Mouse (Mus musculus) adrenal gland, adult 18-20 months (tissue): Measurements from ENCODE around the gene Zdhhc12. TPM values are rescaled to one million over a fixed set of nuclear protein-coding genes. Genes with fewer than 3 reads are reported as not detected.
"Not testable (repeated sequence)": the region's sequence is repeated elsewhere in the genome, so short reads cannot be mapped to it uniquely, and the experiment has no call there.

ENCODE experiments used
- DNase-seq, 2 experiments: peaks; one replicate each; pipeline ENCODE4 v3.0.0; 2021 to 2022; ENCODE audit warnings: low spot score in 2 of 2
- long read RNA-seq, 2 experiments: library from polyadenylated mRNA; stranded (forward); transcript quantifications; one replicate each; pipeline ENCODE4 v2.0.0; 2021
- total RNA-seq, 2 experiments: library from RNA; stranded (reverse); gene quantifications; 1 replicate in 1 of 2; 2 replicates in 1 of 2; pipeline ENCODE4 v1.2.3; 2021

Zdhhc12 gene
- 10 to 100 TPM in 1 of 2 experiments, 1 to 10 TPM in 1; 9.7 to 15.6 TPM for total RNA-seq
- long read RNA-seq, experiment 1, transcript Zdhhc12-202 (5 exons, 1,165 nt) = major isoform, 5 of 7 reads
- long read RNA-seq, experiment 1, partial matches to known transcripts = 1 of 7 reads
- long read RNA-seq, experiment 1, other reads (novel, unspliced or antisense) = 0 of 7 reads
- long read RNA-seq, experiment 2, transcript Zdhhc12-204 (4 exons, 1,483 nt) = minor isoform, 6 of 52 reads
- long read RNA-seq, experiment 2, transcript Zdhhc12-202 (5 exons, 1,165 nt) = major isoform, 37 of 52 reads
- long read RNA-seq, experiment 2, partial matches to known transcripts = 0 of 52 reads
- long read RNA-seq, experiment 2, other reads (novel, unspliced or antisense) = 5 of 52 reads

DNA sequence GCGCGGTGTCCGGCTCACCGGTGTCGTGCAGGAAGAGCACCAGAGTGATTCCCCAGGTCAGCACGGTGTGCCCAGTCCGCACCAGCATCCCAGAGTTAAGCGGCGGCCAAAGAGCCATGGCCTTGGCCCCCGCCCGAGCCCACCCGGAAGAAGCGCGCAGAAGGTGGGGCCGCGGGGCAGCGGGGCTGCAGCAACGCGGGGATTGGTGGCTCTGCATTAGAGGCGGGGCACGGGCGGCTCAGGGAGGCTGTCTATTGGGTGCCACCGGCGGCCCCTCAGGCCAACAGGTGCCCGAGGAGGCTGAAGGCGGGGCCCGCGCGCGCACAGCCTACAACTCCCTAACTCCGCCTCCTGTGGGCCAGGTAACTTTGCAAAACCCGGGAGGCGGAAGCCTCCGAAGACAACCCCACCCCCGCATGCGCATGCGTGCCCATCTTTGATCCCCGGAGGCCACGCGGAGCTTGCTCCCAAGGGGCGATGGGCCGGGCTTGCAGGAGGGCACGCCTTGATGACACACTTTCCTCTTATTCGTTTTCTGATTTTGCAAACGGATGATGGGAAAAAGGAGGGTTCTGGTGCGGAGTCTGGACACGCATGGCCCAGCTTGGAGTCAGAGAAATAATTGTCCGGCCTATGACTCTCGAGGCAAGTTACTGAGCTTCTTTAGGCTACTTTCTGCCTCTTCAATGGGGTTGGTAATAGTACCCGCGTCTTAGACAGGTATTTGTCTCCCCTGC lies at the start of gene Zdhhc12:
Zdhhc12 (minus strand) TSS at position 178 of the 737 bp plus-strand sequence.
- DNase-seq = peak; percentile 87 to 90

DNA sequence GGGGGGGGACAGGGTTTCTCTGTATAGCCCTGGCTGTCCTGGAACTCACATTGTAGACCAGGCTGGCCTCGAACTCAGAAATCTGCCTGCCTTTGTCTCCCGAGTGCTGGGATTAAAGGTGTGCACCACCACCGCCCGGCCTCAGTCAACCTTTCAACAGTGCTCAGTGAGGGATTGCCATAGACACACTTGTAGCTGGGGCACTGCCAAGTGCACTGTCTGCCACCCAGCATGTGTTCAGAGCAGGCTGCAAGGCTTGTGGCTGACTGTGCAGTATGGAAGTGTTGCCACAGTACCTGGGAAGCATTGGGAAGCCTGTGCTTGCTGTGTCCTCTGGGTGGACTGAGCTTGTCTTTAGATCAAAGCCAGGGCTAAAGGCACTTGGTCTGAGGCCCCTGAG lies 46.6 kb upstream of the Zdhhc12 start:
- not testable (repeated sequence) for DNase-seq

DNA sequence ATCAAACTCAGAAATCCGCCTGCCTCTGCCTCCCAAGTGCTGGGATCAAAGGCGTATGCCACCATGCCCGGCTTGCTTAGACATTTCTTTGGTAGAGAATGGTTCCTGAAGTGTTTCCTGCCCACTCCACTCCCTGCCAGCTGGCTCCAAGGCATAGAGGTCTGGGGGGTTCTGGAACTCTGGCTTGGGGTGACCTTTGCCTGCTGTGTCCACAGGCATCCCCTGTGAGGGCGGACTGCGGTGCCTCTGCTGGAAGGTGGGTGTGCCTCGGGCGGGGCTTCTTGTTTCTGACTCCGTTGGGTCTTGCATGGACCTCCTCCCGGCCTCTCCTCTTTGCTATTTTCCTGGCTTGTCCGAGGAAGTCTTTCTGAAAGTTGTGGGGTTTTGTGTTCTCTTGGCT lies 43.0 kb upstream of the Zdhhc12 start:
- no peak for DNase-seq

DNA sequence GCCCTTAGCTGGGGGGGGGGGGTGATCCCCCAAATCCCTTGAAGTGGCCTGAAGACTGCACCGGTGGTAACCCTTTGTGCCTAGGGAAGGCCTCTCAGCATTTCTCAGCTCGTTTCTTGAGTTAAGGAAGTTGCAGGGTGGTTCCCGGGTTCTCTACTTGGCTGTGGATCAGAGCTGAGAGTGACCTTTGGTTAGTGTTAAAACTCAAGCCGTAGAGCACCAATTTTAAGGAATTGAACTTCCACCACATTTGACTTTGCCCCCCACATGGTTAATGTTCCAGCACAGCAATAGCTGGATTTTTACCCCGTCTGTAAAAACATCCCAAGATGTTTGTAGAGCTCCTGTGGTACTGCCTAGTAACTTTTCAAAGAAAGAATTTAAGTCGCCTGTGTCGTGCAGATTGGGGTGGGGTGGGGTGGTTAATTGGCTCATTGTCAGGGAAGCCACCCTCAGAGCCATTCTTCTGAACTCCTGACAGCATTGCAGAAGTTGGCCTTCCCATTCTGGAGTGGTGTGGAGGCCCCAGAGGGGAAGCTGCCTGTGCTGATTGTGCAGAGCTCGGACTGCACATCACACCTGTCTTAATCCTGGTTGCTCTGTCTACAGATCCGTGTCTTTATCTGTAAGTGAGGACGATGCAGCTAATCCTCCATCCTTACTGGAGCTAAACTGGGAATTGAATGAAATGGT lies 41.6 kb upstream of the Zdhhc12 start:
- no peak for DNase-seq

DNA sequence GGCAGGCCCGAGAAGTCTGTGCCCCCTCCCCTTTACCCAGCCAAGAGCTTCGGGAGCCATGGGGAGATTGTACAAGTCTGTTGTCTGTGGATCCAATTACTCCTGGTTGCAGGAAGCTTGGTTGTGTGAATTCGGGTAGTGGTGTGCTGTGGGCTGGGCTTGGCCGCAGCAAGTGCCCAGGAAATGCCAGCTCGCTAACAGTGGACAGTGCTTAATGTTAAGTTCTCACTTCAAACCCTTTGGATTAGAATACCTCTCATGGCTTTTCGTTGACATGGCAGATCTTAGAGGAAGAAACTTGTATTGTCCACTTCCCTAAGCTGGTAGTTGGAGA lies 40.9 kb upstream of the Zdhhc12 start:
- DNase-seq = peak in 1 of 2 experiments; percentile 13

DNA sequence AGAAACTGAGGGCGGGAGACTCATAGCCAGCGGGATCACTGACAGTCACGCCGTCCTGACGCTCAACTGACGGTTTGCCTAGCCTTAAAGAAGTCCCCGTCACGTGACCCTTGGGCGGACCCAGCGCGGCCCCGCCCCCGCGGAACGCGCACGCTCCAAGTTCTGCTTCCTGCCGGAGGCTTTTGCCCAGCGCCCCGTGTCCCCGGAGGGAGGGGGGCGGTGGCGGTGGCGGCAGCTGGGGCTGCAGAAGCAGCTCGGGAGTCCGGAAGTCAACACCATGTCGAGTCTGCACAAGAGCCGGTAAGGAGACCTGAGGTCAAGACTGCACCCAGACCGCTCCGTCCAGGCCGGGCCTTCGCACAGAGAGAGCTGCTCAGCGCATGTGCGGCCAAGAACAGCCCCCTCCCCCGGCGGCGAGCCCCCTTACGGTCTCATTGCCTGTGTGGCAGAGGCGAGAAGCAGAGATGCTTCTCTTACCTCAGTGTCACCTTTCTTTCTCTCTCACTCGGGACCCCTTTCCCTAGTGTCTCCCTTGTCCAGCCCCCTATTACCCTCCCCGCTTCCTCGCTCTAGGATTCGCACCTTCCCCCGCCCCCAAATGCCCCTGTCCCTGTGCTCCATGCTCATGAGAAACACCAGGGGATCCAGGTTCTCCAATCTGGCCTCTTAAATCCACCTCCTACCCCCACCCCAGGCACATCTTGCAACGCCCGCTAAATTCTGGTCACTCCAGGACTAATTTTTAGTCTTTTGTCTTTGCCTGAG lies 40.3 kb upstream of the Zdhhc12 start, which contains the start of gene Tbc1d13:
Tbc1d13 (plus strand) TSS at position 134 of the 765 bp plus-strand sequence.
- peak; percentile 98 to 99 for DNase-seq

DNA sequence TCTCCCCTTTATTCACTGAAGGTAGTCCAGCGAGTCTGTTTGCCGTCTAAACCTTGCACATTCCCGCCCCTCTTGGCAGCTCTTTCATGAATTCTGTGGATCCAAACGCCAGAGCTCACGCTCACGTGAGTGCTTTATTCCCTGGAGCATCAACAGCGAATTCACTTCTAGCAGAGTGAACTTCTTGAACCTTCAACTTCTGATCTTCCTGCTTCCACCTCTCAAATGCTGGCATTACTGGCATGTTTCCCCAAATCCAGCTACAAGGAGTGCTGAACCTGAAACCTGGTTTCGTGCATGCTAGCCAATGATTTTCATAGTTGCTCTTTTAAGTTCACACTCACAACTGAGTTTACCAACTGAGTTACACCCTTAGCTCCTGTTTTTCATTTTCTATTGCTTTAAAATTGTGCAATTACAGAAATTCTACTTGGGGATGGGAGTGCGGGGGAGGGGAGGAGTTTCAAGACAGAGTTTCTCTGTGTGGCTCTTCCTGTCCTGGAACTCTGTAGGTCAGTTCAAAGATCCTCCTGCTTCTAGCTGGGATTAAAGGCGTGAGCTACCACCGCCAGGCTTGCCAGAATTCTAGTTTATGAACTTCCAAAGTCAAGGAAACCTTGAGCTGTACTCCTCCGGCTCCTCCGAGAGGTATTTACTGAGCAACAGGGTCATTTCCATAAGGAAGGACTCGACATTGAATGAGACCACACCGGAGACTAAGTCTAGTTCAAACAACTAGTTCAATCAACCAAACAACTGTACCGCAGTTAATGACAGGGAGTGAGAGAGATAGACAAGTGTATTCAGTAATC lies 39.6 kb upstream of the Zdhhc12 start:
- no peak for DNase-seq

DNA sequence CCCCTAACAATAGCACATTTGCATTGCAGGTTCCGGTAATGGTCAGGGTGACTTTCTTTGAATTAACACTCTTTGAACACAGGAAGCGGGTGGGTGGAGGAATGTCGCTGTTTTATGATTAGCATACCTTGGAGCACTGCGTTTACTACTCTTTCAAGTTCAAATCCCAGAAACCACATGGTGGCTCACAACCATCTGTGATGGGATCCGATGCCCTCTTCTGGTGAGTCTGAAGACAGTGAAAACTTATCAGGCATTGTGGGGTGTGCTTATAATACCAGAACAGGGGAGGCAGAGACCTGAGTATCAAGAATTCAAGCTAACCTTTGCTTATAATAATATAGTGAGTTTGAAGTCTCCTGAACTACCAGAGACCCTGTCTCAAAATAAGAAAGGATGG lies 37.8 kb upstream of the Zdhhc12 start:
- not testable (repeated sequence) for DNase-seq

DNA sequence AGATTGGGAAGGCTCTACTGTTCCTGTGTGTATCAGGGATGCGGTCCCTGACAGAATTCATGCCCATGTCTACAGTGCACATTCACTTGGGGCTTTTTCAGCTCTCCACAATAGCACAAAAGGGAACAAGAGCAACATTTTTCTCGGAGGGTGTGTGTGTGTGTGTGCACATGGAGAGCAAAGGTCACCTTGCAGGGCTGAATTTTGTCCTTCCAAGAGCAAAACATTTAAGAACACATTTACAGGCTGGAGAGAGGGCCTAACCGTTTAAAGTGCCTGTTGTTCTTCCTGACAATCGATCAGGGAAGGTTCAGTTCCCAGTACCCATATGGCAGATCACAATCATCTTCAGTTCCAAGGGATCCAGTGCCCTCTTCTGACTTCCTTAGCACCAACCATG lies 36.7 kb upstream of the Zdhhc12 start:
- DNase-seq = no peak

DNA sequence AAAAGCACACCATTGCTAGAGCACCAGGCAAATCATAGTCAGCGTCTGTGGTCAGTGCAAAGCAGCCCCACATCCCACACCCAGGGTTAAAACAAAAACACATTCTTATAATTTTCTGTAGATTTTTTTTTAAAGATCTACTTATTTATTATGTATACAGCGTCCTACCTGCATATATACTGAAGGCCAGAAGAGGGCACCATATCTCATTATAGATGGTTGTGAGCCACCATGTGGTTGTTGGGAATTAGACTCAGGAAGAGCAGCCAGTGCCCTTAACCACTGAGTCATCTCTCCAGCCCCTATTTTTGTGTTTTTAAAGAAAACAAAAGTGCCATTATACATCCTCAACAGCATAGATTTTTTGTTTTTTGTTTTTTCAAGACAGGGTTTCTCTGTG lies 35.3 kb upstream of the Zdhhc12 start:
- DNase-seq = no peak

DNA sequence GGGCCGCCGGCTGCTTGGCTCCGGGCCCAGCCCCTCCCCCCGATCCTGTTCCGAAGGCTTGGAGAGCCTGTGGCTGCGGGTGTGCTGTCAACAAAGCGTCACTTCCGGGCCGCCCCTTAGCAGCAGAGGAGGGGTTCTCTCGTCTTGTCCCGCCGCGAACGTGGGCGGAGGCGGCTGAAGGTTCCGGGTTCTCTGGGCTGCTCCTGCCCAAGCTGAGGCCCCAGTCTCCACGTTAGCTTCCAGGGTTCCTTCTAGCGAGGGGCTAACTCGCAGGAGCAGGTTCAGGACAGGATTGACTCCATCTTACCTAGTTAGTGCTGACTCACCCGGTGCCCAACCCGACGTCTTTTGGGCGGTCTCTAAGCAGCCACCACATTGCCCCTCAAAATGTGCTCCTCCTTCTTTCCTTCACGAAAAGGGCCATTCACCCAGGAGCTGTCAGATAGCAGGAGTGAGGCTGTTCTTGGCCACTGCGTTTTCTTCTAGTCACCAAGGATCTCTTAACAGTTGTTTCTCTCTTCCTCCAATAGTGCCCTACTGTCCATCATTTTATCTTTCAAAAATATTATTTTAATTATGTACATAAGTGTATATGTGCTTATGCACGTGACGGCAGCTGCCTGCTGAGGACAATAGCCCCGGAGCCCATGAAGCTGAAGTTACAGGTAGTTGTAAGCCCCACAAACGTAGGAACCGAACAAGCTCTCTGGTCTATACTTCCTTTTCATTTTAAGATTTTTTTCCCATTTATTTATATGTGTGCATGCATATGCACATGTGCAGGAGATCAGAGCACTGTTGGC lies 31.2 kb upstream of the Zdhhc12 start, which contains the start of gene Zer1:
Zer1 (minus strand) TSS at position 114 of the 803 bp plus-strand sequence.
- DNase-seq = peak; percentile 94 to 97

DNA sequence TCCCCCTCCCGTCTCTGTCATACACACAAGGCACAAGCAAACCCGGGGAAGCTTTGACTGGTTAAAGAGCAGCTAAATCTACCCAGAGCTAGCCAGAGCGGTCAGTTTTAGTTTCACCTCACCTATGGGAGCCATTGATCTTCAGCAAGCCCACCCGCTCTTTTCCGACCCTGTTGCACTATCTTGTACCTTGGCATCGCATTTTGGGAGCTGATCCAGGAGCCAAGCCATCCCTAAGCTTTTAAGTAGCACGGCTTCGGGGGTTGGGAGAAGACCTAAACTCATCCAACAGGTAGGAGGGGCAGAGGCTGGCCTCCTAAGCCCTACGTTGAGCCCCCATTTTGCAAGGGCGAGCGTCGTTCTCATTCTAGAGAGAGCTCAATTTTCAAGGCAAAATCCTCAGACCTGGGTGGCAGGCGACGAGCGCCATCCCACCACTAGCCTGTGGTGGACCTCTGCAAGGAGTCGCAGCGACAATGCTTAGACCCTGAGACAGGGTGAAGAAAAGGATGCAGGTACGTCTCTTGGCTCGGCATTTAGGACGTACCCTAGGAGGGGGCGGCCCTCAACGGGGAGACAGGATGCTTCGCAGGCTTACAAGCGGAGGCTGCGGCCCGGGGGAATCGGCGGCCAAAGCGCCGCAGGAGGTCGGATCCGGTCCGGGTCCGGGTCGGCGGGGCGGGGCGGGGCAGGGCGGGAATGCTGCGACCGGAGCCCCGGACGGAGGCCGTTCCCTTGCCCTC lies 30.5 kb upstream of the Zdhhc12 start:
- DNase-seq = no peak

DNA sequence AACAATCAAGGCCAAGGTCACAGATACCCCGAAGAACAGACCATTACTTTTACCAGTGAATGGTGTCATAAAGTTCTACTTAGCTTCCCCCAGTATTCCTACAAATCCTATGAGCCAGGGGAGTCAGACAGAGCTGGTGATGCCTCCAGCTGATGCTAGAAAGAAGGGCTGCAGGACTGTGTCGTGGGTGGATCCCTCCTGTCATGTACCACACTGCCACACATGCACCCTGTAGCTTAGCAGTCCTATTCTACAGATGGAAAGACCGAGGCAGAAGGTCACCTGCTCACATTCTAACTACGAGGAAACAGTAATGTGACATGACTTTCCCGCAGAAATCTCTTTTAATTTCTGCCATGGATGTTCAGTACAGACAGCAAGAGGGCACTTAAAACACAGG lies 29.3 kb upstream of the Zdhhc12 start:
- no peak for DNase-seq

DNA sequence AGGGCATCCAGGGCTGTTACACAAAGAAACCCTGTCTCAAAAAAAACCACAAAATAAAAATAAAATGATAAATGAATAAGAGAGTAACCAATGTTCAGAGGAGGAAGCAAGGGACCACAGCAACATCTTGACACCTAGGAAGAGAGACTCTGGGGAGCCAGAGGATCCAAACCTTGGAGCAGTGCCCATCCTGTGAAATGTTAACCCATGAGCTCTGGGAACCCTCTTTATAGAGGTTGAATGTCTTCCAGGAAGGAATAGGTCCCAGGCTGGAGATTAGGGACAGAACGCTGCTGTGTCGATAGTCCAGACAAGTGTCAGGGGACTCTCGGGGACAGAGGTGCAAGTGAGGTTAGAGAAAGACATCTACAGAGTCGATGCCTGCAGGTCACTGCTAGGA lies 26.8 kb upstream of the Zdhhc12 start:
- DNase-seq = no peak

DNA sequence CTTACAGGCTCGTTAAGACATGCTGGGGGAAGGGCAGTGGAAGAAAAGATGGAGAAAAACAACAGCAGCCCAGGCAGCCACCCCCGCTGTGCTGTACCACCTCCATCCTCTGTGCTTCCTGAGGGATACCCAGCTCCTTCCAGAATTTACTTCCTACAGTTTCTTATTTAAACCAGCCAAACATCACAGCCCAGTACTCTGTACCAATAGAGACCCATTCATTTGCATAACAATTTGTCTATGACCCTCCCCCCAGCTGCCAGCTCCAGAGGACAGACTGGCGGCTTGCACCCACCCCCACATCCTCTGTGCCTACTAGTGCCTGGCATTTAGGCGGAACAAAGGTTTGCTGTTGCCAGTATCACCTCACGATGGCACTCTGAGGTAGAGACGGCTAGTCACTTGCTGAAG lies 26.2 kb upstream of the Zdhhc12 start:
- no peak for DNase-seq

DNA sequence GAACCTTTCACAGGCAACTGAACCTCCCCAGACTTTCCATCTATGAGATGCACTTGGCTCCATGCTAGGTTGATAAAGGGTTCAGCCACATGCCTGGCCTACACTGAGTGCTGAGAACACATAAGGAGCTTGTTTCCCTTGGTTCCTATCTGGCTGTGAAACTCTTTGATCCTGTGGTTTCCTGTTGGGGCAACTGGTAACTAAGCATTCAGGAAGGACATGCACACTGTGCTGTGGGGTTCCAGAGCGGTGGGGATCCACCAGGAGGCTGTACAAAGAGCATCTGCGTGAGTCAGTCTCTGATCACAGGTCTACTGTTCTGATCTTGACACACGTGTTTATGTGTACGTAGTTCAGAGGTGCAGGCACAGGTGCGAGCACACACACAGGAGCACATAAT lies 19.1 kb upstream of the Zdhhc12 start:
- no peak for DNase-seq

DNA sequence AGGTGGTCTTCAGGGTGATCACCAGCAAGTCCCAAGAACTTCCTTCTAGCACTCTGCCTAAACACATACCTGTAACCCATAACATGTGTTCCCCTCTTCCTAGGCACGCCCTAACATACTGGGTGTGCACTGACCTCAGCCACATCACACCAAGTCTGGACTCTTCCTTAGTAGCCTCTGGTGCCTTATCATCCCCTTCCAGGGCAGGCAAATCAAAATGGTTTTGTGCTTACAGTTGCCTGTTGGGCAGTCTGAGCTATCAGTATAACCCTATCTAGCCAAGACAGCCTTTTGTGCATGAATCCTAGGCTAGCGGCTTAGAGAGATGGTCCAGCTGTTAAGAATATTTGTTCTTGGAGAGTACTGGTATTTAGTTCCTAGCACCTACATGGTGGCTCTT lies 18.1 kb upstream of the Zdhhc12 start:
- no peak for DNase-seq

DNA sequence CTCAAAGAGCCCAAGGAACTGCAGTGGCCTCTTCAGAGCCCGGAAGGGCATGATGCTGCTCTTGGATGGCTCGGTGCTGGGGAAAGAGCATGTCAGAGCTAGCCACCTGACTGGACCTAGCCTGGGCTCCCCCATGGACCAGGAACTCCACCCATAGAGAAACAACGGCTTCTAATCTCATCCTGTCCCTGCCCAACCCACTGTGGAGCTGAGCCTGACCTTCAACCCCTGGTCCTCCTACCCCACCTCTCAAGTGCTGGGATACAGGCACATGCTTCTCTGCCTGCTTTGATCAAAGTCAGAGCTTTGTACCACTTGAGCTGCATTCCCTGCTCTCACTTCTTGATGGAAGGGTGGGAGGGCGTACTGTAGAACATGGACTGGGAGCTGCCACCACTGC lies 14.8 kb upstream of the Zdhhc12 start:
- no peak for DNase-seq

DNA sequence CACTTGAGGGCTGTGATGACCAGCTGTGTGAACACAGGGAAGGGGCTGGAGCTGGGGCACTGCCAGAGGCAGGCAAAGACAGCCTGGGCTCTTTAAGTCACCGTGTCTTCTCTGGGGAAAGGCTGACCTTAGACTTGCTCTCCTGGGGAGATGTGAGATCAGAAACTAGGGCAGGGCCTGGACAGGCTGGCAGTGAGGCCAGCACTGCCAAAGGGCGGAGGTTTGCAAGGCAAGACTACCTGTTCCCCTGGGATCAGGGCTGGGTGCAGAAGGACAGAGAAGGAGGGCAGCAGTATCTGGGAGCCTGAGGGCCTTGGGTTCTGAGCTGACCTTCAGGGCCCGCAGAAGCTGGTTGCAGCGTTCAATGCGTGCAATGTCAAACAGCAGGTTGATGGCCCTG lies 14.2 kb upstream of the Zdhhc12 start:
- no peak for DNase-seq
